Mouse (Mus musculus): ENCODE measurements at regions not wholly inside any gene's neighbourhood (a gene's known extent, or its start where the extent isn't known, plus 50 kb on each side); places are given as distances from the start of the nearest gene placed in this dataset.

DNA sequence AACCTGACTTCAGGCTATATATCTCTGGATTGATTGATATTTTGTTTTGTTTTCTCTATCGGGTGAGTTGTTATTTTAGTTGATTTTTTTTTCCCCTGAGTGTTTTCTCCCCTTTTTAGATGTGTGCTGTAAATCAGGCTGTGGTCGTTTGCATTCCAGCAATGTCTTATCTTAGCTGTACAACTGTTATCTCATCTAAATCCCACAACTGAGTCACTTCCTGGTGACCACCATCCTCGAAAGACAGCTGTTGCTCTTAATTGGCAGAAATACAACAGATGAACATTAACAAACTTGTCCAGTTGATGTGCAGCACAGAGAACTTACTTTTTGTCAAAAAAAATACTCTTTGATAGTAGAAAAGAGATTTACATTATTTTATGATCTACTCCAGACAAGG lies 285.0 kb upstream of the Atp2b1 start:
- Histone ChIP-seq H3K9me3 (ENCODE audit: control insufficient read depth, low read length) (no peaks in the 10 kb centered on the region), H3K4me2 (ENCODE audit: low read depth, low read length) (no peak overlapping the region), H3K9ac (ENCODE audit: low read depth, low read length) (no peak overlapping the region), H3K27me3 (replicated peaks; ENCODE audit: control insufficient read depth, insufficient read depth, low read length) (no peaks in the 10 kb centered on the region), H3K27ac (replicated peaks; ENCODE audit: low read depth, low read length) (no peak overlapping the region), H3K4me1 (ENCODE audit: control insufficient read depth, insufficient read depth, low read length) (no peaks in the 10 kb centered on the region), H3K36me3 (ENCODE audit: control insufficient read depth, insufficient read depth, low read length) (no peaks in the 10 kb centered on the region), H3K4me3 (ENCODE audit: low read depth, low read length) (no peak overlapping the region)
- ATAC-seq (ENCODE audit: low read depth) = no peak
- DNase-seq (ENCODE audit: low spot score) = no peak
- WGBS = 45% methylated on average over 3 of the region's 3 CpGs

- ATAC-seq (ENCODE audit: low read depth) = no peak
These were observed 276.2 kb upstream of the Atp2b1 start for GRCm38 (mm10) chr10:98637759-98638611.

DNA sequence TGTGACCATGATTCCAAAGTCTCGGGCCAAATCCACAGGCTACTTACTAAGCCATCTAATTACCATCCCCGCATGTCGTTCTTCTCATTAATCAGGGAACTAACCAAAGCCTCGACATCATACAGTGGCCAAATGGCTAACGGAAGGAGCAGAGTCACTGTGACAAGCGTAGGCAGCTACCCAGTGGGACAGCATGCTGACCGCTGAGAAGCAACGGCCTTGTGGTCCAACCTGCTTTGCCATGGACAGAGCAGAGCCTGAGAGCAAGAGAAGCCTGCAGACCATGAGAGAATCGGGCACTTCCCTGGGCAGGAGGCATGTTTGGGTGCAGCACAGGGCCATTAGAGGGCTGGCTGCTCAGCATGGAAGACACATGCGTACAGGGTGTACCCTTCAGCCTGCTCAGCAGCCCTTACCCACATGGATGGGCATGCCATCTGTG lies 268.5 kb upstream of the Atp2b1 start:
- ATAC-seq (ENCODE audit: low read depth) = no peak
- H3K27ac ChIP-seq (replicated peaks; ENCODE audit: low read depth, low read length) = no peak overlapping the region
- H3K4me2 ChIP-seq (ENCODE audit: low read depth, low read length) = no peak overlapping the region
- no peak overlapping the region for H3K4me3 ChIP-seq (ENCODE audit: low read depth, low read length)
- H3K4me1 ChIP-seq (ENCODE audit: control insufficient read depth, insufficient read depth, low read length) = no peaks in the 10 kb centered on the region
- no peaks in the 10 kb centered on the region for H3K36me3 ChIP-seq (ENCODE audit: control insufficient read depth, insufficient read depth, low read length)
- no peak for DNase-seq (ENCODE audit: low spot score)
- H3K9me3 ChIP-seq (ENCODE audit: control insufficient read depth, low read length) = no peaks in the 10 kb centered on the region
- no peaks in the 10 kb centered on the region for H3K27me3 ChIP-seq (replicated peaks; ENCODE audit: control insufficient read depth, insufficient read depth, low read length)
- H3K9ac ChIP-seq (ENCODE audit: low read depth, low read length) = no peak overlapping the region
- 82% methylated on average over 10 of the region's 10 CpGs for WGBS

More at GRCm38 (mm10) chr10:98637759-98638611, 276.2 kb upstream of the Atp2b1 start:
- H3K4me2 ChIP-seq (ENCODE audit: low read depth, low read length) = no peak overlapping the region
- H3K27ac ChIP-seq (replicated peaks; ENCODE audit: low read depth, low read length) = no peak overlapping the region
- no peaks in the 10 kb centered on the region for H3K9me3 ChIP-seq (ENCODE audit: control insufficient read depth, low read length)
- 80% methylated on average over 14 of the region's 14 CpGs for WGBS
- H3K4me3 ChIP-seq (ENCODE audit: low read depth, low read length) = no peak overlapping the region
- H3K9ac ChIP-seq (ENCODE audit: low read depth, low read length) = no peak overlapping the region
- no peaks in the 10 kb centered on the region for H3K36me3 ChIP-seq (ENCODE audit: control insufficient read depth, insufficient read depth, low read length)
- H3K4me1 ChIP-seq (ENCODE audit: control insufficient read depth, insufficient read depth, low read length) = no peaks in the 10 kb centered on the region
- peak; percentile 11 for DNase-seq (ENCODE audit: low spot score)
- H3K27me3 ChIP-seq (replicated peaks; ENCODE audit: control insufficient read depth, insufficient read depth, low read length) = no peaks in the 10 kb centered on the region

DNA sequence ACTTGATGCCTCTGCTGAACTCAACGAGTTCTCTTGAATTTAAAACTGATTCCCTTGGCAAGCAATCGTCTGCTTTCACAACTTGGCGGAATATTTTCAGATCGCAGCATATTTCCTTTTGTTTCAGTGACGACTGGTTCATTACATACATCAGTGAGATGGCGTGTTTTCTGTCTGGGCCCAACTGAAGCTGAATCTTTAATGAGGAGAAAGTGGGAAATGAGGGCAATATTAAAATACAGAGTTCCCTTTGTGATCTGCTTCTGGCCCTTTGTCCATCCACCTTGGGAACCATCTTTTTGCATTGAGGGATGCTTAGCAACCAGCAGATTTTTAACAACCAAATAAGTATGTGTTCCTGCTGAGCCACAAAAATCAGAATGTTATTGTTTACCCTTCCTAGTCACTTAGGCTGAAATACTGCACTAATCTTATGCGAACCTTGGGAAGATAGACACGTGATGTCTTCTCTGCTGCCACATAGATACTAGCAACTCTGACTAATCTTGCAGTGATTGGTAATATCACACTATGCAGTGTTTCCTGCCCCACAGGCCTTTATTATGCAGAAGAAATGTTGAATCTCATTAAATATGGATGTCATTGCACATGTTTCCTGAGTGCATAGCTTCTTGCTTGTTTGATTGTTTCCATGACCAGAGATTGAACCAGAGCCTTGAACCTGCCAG lies 267.8 kb upstream of the Atp2b1 start:
- Histone ChIP-seq H3K27me3 (replicated peaks; ENCODE audit: control insufficient read depth, insufficient read depth, low read length) (no peaks in the 10 kb centered on the region), H3K9me3 (ENCODE audit: control insufficient read depth, low read length) (no peaks in the 10 kb centered on the region), H3K4me3 (ENCODE audit: low read depth, low read length) (no peak overlapping the region), H3K4me2 (ENCODE audit: low read depth, low read length) (no peak overlapping the region), H3K27ac (replicated peaks; ENCODE audit: low read depth, low read length) (no peak overlapping the region), H3K4me1 (ENCODE audit: control insufficient read depth, insufficient read depth, low read length) (no peaks in the 10 kb centered on the region), H3K9ac (ENCODE audit: low read depth, low read length) (no peak overlapping the region), H3K36me3 (ENCODE audit: control insufficient read depth, insufficient read depth, low read length) (no peaks in the 10 kb centered on the region)
- DNase-seq (ENCODE audit: low spot score) (no peak), ATAC-seq (ENCODE audit: low read depth) (no peak)
- 84% methylated on average over 8 of the region's 8 CpGs for WGBS

- Histone ChIP-seq H3K9ac (ENCODE audit: low read depth, low read length) (no peak overlapping the region), H3K4me3 (ENCODE audit: low read depth, low read length) (no peak overlapping the region), H3K4me2 (ENCODE audit: low read depth, low read length) (no peak overlapping the region), H3K36me3 (ENCODE audit: control insufficient read depth, insufficient read depth, low read length) (no peaks in the 10 kb centered on the region), H3K4me1 (ENCODE audit: control insufficient read depth, insufficient read depth, low read length) (no peaks in the 10 kb centered on the region), H3K9me3 (ENCODE audit: control insufficient read depth, low read length) (no peaks in the 10 kb centered on the region), H3K27ac (replicated peaks; ENCODE audit: low read depth, low read length) (no peak overlapping the region), H3K27me3 (replicated peaks; ENCODE audit: control insufficient read depth, insufficient read depth, low read length) (no peaks in the 10 kb centered on the region)
- DNase-seq (ENCODE audit: low spot score) (peak; percentile 41), ATAC-seq (ENCODE audit: low read depth) (0 out of 2 replicates have a peak, but pooled peaks have one; percentile 22)
- 94% methylated on average over 7 of the region's 7 CpGs for WGBS
These were observed 265.4 kb upstream of the Atp2b1 start for GRCm38 (mm10) chr10:98648710-98649245.

DNA sequence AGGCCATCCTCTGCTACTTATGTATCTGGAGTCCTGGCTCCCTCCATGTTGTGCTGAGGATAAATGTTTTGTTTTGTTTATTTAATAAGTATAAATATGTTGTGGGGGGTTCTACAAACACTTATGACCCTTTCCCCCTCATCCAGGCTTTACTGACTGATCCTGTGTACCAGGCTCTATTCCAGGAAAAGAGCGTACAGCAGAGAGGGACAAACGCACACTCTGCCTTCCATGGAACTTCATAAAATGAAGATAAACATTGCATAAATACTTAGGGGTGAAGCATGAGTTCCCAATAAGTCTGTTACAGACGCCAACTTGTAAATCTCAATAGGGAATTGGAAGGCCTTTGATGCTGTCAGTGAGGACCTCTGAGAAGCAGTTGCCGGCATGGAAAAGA lies 263.7 kb upstream of the Atp2b1 start:
- H3K4me2 ChIP-seq (ENCODE audit: low read depth, low read length) = no peak overlapping the region
- H3K27me3 ChIP-seq (replicated peaks; ENCODE audit: control insufficient read depth, insufficient read depth, low read length) = no peaks in the 10 kb centered on the region
- no peak overlapping the region for H3K4me3 ChIP-seq (ENCODE audit: low read depth, low read length)
- H3K4me1 ChIP-seq (ENCODE audit: control insufficient read depth, insufficient read depth, low read length) = no peaks in the 10 kb centered on the region
- H3K9me3 ChIP-seq (ENCODE audit: control insufficient read depth, low read length) = no peaks in the 10 kb centered on the region
- WGBS = 90% methylated on average over 4 of the region's 4 CpGs
- no peaks in the 10 kb centered on the region for H3K36me3 ChIP-seq (ENCODE audit: control insufficient read depth, insufficient read depth, low read length)
- H3K9ac ChIP-seq (ENCODE audit: low read depth, low read length) = no peak overlapping the region
- no peak for ATAC-seq (ENCODE audit: low read depth)
- H3K27ac ChIP-seq (replicated peaks; ENCODE audit: low read depth, low read length) = no peak overlapping the region
- DNase-seq (ENCODE audit: low spot score) = no peak

GRCm38 (mm10) chr10:98651127-98651526 lies 263.1 kb upstream of the Atp2b1 start:
- WGBS = 84% methylated on average over 6 of the region's 6 CpGs
- H3K4me2 ChIP-seq (ENCODE audit: low read depth, low read length) = no peak overlapping the region
- no peaks in the 10 kb centered on the region for H3K9me3 ChIP-seq (ENCODE audit: control insufficient read depth, low read length)
- no peak overlapping the region for H3K27ac ChIP-seq (replicated peaks; ENCODE audit: low read depth, low read length)
- no peaks in the 10 kb centered on the region for H3K36me3 ChIP-seq (ENCODE audit: control insufficient read depth, insufficient read depth, low read length)
- H3K27me3 ChIP-seq (replicated peaks; ENCODE audit: control insufficient read depth, insufficient read depth, low read length) = no peaks in the 10 kb centered on the region
- ATAC-seq (ENCODE audit: low read depth) (no peak), DNase-seq (ENCODE audit: low spot score) (no peak)
- no peak overlapping the region for H3K9ac ChIP-seq (ENCODE audit: low read depth, low read length)
- H3K4me3 ChIP-seq (ENCODE audit: low read depth, low read length) = no peak overlapping the region
- no peaks in the 10 kb centered on the region for H3K4me1 ChIP-seq (ENCODE audit: control insufficient read depth, insufficient read depth, low read length)

DNA sequence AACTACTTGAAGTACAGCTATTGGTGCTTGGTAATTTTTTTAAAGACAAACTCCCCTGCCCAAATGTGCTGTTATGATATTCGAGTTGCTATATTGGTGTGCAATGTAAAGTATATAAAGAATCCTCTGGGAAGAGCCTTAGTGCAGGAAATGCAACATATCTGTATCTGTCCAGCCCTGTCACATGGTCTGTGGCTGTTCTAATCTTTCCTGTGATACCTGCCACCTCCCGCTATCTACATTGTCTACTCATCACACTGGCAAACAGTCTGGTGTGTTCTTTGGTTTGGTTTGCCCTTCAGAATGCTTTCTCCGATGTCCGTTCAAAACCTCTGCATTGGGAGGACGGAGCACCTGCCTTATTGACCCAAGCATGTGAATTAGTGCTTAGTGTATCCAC lies 262.6 kb upstream of the Atp2b1 start:
- Histone ChIP-seq H3K27ac (replicated peaks; ENCODE audit: low read depth, low read length) (no peak overlapping the region), H3K36me3 (ENCODE audit: control insufficient read depth, insufficient read depth, low read length) (no peaks in the 10 kb centered on the region), H3K4me3 (ENCODE audit: low read depth, low read length) (no peak overlapping the region), H3K9ac (ENCODE audit: low read depth, low read length) (no peak overlapping the region), H3K9me3 (ENCODE audit: control insufficient read depth, low read length) (no peaks in the 10 kb centered on the region), H3K4me1 (ENCODE audit: control insufficient read depth, insufficient read depth, low read length) (no peaks in the 10 kb centered on the region), H3K27me3 (replicated peaks; ENCODE audit: control insufficient read depth, insufficient read depth, low read length) (no peaks in the 10 kb centered on the region), H3K4me2 (ENCODE audit: low read depth, low read length) (no peak overlapping the region)
- ATAC-seq (ENCODE audit: low read depth) = no peak
- no peak for DNase-seq (ENCODE audit: low spot score)
- WGBS = 92% methylated on average over 5 of the region's 5 CpGs
